Mouse (Mus musculus) cerebellum, postnatal 25 days (tissue): Measurements from ENCODE around the gene Ksr1.
A peak's percentile ranks its signal among the peaks of the same experiment; 100 is the strongest.

Experiments
- DNase-seq, 2 experiments: peaks; one replicate each; pipeline ENCODE4 v3.0.0; 2021; ENCODE audit warnings: mixed read lengths in 2 of 2

Ksr1 gene

DNA sequence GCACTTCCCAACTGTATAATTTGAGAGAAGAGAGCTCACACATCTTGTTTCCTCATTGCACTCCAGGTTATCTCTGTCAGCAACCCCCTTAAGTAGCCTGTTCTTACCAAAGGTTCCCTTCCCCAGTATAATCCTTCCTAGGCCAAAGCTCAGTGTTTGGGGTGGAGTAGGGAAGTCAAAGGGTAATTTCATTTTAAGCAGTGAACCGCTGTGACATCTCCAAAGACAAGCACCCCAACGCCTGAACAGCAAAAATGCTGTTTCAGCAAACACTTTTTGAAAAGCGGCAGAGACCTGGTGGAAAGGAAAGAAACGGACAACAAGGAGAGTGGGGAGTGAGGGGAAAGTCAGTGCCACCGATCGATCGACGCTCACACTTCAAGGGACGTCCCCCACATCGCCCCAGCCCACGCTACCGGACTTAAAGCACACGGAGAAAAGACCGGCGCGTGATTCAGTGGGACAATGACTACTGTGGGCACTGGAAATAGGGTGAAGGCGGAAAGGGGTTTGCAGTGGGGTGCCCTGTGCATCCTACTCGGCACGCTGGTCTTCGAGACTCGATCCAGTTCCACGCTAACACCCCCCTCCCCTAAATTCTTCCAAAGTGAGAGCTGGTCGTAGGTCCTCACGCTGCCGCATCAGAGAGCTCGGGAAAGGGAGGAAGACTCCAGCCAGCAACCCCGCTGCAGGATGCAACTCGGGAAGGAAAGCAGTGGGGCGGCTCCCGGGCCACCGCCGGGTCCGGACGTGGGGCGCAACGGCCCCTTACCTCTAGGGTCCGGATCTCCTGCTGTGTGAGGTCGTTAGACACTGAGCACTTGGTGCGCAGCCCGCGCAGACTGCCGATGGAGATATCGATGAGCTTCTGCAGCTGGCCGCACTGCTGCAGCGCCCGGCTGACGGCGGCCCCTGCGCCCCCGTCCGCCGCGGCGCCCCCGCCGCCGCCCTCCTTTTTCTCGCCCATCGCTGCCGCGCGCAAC is 633 bp downstream of the Ksr1 start:
- DNase-seq, result peak; percentile 50 to 51

DNA sequence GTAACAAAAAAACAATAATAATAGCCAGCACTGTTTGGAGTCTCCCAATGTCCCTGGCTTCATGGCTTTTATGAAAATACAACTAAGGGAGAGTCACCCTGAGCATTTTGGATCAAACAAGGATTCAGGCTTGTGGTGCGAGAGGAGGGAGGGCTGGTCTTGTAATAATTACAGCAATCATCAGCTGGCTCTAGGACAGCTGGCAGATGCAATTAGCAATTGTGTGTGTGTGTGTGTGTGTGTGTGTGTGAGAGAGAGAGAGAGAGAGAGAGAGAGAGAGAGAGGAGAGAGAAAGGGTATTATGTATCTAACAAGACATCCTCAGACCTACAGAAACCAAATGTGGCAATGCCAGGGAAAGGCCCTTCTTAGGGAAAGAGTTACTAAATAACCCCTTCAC is 1.5 kb downstream of the Ksr1 start:
- no peak for DNase-seq

DNA sequence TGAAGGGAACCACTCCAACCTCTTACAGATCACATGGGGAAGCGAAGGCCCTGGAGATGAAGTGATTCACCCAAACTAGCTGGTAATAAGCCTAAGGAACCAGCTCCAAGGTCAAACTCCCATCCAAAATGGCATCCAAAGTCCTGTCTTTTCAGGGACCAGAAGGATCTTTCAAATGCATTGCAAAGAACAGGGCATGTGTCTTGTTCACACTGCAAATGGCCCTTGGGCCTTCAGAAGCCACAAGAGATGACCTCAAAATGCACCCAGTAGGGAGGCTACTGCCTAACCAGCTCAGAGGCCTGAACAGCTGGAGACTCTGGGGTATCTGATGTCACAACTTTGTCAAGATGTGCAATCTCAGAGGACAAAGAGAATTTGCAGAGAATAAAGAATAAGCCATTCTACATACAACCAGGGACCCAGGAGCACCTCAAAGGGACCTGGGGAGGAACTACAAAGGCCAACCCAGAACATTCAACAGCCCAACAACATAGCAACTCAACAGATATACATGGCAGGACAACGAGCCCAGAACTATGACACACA is 2.1 kb downstream of the Ksr1 start:
- DNase-seq, result no peak

DNA sequence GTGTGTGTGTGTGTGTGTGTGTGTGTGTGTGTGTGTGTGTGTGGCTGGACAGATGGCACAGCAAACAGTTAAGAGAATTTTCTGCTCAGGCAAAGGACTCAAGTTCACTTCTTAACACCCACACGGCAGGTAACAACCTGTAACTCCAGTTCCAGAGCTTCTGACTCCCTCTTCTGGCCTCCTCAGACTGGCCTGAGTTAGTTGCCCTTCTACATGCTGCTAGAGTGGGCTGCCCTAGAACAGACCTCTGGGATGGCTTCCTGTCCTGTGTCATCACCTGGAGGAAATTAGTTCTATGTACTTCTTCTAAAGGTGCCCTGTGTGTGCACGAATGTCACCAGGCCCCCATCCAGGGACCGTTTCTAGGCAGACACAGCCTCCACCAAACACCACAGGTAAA is 2.9 kb downstream of the Ksr1 start:
- DNase-seq, result no peak

DNA sequence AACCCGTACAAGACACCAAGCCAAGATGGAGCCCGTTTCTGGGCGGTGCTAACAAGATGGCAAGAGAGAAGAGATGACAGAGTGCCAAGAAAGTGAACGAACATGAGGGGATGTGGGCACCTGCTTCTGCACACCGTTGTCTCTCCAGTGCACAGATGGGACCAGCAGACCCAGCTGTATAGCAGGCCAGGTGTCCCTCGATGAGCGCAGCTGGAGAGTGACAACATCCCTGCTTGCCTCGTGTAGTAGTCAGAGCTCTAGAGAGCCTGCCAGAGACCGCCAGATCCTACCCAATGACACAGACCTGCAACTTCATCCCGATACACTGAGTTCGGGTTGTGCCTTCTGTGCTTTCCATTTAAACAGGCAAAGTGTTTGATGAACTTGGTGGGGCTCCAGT is 3.8 kb downstream of the Ksr1 start:
- DNase-seq, result no peak

DNA sequence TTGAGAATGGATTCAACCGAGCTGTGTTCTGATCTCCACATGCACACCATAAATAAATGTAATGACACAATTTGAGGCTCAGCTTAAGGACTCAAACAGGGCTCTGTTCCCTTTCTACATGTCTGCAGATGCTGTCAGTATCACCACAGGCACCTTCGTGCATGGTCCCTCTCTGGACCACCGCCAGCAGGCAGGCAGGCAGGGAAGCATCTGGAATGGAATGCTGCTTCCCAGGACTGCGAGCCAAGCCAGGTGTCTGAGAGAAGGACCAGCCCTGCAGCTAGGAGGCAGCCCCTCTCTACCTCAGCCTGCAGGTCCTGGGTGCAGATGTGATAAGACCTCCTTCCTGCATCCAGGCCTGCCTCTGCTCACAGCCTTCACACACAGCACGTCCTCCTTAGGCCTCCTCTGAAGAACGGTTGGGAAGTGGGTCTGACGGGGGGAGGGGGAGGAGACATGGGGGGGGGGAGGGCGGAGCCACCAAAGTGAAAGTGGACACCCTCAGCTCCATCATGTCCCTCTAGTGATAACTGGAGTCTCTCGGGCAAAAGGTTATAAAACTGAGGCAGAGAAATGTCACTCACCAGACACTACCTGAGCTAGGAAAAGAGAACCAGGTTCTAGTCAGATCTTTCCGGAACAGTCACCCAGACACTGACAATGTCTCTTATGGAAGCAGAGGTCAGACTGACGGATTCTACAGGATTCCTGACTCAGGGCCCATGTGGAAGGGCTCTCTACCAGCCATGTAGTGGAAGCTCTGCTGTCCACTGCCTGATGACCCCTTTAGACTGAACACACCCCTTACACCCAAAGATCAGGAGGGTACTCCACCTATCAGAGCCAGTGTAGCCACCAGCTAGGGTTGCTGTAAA is 4.7 kb downstream of the Ksr1 start:
- DNase-seq, result no peak

DNA sequence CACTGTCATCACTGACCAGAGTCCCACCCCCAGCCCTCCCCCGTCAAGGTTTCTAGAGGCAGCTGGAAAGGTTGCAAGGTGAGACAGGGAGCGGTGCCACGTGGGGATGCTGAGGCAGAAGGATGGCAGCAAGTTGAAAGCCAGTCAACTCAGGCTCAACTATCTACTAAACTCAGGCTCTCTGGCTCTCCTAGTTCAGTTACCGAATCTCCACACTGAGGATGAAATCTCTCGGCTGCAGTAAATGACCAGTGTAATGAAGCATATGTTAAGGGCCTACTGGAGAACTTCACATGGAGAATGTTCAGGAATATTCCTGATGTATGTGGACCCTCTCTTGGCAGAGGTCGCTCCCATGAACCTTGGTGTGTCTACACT is 5.7 kb downstream of the Ksr1 start:
- DNase-seq, result no peak

DNA sequence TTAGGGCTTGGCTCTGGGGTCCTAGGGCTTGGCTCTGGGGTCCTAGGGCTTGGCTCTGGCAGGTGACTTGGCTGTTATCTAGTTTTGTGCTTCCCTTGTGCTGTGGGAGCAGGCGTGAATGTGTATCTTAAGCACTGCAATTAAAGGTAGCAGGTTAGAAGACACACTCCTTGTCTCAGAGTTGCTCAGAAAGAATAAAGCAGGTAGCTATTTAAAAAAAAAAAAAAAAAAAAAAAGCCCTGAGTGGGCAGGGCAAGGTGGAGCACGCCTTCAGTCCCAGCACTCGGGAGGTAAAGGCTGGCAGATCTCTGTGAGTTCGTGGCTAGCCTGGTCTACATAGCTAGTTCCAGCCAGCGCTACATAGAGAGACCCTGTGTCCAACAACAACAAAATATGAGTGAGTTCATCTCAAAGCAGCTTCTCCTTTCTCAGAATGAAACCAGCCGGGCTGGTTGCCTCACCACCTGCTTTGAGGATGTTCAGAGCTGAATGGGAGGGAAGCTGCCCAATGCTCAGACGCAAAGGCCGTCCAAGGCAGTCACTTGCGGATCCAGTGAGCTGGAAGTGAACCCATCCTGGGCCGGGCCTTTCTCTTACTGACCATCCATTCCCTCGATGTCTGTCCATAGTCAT is 6.2 kb downstream of the Ksr1 start:
- DNase-seq, result no peak

DNA sequence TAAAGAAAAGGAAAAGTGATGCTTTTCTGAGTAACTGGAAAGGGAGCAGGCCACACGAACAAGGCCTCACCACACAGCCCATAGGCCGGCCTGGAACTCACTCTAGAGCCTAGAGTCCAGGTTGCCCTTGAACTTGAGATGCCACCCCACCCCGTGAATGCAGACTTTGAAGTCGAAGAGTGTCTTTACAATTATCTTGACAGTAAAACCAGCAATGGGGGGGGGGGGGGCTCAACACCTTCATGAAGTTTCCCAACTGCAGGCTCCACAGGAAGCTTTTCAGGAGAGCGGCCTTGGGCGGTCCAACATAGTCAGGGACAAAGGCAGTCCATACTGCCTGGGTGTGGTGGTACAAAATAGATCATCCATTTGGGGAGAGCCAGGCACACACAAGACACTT is 7.6 kb downstream of the Ksr1 start:
- no peak for DNase-seq

DNA sequence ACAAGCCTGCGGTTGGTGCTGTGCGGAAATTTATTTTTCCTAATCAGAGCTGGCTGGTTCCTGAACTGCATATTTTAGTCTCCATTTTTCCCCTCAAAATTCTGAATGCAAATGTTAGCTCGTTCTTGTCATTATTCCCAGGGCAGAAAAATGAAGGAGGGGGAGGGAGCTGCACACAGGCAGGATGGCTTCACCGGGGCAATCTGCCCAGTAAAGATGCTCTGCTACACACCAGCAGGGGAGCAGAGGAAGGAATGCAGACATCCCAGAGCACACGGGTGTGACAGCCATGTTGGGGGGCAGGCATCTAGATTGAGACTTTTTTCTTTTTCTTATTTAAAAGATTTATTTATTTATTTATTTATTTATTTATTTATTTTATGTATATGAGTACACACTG is 9.0 kb downstream of the Ksr1 start:
- DNase-seq, result peak in 1 of 2 experiments; percentile 59

DNA sequence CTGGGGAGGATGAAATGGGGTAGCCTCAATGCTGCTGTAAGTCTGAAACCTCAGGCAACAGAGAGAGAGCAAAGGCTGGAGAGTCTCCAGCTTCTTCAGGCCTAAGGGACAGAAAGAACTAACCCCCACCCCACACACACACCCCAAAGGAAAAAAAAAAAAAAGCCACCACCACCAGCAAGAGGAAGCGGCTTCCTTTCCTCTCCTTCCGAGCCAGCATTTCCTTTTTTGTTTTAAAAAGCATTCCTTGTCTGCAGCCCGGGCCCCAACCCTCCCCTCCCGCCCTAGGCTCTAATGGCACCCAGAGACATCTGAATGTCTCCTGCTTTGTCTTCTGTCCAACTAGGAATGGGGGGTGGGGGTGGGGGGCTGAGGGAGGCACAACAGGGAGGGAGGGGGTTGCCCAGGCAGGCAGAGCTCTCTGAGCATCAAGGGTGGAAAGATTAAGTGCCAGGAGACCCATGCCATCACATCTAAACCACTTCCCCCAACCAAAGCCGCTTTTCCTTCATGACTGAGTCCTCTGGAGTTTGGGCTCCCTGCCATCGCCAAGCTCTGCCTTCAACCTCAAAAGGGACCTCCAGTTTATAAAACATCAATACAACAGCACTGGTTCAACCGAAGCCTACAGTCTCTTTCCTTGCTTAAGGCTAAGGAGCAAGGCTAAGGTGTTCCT is 10.4 kb downstream of the Ksr1 start:
- no peak for DNase-seq

DNA sequence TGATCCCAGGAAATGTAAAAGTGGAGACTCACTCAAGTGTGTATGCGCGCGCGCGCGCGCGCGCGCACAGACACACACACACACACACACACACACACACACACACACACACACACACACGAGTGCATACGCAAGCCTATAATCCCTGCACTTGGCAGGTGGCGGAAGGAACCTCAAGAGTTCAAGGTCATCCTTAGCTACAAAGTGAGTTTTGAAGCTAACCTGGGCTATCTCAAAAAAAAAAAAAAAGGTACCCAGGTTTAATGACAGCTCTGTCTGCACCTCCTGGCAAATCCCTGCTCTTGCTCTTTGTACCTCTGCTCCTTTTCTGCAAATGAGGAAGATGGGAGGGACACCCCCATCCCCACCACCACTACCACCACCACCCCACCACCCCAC is 11.1 kb downstream of the Ksr1 start:
- no peak for DNase-seq

DNA sequence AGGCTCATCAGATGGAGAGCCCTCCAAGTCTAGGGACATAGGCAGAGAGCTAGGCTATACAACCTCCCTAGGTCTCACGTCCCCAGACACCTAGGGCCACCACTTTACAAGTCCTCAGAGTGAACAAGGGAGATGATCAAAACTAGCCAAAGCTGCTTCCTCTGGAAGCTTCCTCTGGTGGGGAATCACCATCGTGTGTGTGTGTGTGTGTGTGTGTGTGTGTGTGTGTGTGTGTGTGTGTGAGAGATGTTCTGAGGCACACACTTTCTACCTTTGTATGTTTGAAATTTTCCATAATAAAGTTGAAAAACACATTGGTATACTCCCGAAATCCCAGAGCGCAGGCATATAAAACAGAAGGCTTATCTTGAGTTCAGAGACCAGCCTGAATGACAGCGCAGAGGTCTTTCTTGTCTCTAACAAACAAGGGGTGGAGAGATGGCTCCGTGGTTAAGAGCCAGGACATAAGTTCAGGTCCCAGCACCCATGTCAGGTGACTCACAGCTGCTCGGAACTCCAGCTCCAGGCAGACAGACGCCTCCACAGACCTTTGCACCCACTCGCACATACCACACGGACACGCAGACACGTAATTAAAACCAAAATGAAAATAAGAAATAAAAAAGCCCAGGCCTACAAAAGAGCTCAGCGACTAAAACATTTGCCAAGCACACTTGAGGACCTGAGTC is 11.6 kb downstream of the Ksr1 start:
- DNase-seq, result no peak

DNA sequence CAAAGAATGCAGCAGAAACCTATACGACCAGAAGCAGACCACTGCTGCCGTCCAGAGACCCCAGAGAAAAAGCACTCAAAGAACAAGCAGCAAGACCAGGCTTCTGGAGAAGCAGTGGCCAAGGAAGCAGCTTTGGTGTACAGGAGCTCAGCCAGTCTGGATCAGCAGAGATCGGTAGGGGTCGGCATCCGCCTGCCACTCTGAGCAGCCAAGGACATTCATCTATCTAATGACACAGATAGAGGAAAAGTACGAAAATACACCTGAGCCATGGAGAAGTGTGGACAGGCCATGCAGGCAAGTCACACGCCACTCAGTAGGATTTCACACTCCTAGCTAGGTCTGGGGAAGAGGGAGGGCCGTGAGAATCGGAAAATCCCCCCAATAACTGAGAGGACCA is 12.2 kb downstream of the Ksr1 start:
- no peak for DNase-seq

DNA sequence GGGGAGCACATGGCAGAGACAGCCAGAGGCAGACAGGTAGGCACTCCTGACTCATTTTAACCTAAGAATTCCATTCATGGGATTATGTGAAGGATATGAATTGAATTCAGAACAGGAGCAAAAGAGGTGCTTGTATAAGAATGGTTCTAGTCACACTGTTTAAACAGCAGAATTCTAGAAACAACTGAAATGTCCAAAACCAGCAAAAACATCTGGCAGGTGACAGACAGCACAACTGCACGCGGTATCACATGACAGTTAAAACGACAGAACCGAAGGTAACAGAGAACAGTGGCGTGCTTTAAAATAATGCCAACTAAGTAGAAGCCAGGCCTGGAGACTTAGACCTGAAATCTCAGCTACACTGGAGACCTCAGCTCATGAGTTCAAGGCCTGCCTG is 13.2 kb downstream of the Ksr1 start:
- DNase-seq, result no peak

DNA sequence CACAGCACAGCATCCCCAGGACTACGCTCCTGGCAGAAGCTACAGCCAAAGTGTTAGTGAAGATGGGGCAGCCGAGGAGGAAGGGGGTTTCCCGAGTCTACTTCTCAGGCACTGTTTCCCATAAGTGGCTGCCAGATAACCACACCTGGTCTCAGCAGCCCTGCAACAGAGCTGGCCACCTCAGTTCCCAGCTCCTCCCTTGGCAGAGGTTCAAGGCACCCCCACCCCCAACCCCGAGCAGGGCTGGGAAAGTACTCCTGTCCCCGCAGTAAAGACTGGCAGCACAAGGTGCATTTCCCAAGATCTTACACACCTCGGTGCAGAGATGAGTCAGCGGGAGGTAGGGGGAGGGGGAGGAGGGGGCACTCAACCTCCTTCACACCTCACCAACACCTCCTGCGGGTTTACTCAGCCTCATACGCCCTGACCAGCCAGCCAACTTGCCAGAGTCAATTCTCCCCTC is 14.2 kb downstream of the Ksr1 start:
- no peak for DNase-seq

DNA sequence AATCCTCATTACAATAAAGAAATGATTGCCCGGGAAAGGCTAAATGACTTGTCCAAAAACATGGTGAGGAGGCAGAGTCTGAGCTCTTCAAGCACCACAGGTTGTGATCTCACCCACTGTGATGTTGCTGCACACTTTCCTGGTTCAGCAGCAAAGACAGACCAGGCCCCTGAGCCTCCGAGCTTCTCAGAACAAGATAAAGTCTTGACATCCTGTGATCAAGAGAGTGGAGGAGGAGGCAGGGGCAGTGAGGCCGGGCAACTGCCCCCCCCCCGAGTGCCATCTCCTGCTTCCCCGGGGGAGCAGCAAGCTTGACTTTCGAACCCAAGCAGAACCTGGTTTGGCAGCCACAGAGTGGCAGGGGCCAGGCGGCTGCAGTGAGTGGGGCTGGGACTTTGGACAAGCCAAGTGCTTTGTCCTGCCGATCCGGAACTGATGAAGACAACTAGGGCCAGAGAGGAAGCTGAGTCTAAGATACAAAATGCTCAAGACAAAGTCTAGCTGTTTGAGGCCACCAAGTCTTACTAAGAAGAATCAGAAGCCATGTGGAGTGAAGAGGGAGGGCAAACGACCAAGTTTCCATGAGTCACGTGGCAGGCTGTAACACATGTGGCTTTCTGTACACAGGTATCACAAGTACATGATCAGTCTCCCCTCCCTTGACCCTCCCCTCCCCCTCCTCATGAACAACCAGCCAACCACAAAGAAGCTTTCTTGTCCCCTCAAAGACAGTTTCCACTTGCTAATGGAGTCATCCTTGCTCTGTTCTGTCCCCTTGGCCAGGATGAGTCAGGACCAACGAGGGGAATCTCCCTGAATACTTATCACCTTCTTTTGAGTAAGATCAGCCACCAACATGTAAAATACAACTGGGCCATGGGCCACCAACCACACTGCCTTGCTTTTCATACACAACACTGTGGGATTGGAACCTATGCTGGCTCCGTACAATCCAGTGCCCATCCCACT is 16.5 kb downstream of the Ksr1 start:
- no peak for DNase-seq

DNA sequence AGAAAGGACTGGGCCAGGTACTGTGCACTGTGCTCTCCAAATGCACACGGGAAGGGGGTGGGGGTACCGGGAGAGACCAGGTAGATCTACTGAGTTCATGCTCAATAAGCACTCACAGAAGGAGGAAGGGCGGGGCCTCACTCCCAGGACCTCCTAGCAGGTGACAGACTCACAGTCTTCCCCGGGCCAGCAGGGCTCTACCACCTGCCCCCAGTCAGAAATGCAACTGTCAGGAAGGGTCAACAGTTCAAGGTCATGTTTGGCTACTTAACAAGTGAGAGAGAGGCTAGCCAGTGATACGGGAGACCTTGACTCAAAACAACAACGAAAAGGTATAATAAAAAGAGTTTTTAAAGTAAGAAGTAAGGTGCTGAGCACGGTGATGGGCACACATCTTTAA is 18.0 kb downstream of the Ksr1 start:
- DNase-seq, result no peak

DNA sequence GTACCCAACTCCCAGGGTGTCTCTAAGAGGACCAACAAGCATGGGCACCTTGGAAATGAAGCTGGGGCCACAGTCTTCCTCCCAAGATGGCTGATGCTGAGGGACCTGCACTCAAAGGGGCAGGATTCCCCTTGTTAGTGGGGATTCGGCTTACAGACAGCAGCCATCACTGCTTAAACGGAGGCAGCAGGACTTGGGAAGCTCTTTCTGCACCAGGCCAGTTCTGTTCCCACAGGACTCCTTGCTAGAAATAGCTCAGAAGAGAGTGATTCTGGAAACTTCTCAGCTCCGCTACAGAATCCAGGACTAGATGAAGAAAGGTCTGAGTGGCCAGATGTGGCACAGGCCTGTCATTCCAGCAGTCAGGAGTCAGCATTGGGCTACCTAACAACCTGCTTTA is 19.2 kb downstream of the Ksr1 start:
- no peak for DNase-seq

DNA sequence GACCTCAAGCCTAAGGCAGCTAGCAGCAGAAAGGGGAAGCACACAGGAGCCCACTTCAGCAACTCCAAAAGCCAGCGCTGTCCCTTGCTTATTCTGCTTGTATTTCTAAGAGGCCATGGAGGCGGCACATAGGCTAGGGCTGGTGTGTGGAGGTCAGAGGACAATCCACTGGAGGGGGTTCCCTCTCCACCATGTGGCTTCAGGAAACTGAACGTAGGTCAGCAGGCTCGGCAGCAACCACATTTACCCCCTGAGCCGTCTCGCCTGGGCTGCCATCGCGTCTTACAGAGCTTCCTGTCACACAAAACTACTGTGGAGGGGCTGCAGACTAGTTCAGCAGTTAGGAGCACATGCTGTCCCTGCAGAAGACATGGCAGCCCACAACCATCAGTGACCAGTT is 20.4 kb downstream of the Ksr1 start:
- no peak for DNase-seq

DNA sequence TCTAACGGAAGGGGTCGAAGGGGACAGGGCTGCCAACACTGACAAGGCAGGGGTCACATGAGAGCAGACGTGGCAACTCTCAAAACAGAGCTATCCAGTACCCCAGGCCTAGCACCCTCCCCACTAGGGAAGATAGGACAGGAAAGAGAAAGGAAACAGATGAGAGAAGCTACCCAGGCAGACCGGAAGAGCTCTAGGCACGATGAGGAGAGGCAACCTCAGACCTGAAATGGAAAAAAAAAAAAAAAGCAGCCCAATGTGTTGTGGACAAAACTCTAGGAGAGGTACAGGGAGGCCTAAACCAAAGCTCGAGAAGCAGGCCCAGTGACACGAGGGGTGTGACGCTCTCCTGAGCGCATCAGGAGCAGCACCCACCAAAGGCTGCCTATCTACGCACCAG is 23.7 kb downstream of the Ksr1 start:
- DNase-seq, result no peak
